ENCODE assay signal across 14 mouse cellular contexts in genomic region chr2:121439746-121440145, GRCm38 (mm10). TPM values are rescaled to one million over a fixed set of nuclear protein-coding genes. Genes with fewer than 3 reads are reported as not detected.
"Had no signal": no experiment of that assay in that cellular context is flagged by ENCODE, and none has a peak within 500 bp of the region (broad histone marks: within the 10 kb centered on the region; RNA-seq: fewer than 3 reads in every experiment).

No protein-coding gene starts in this region.

- ATAC-seq: hindbrain, postnatal 0 days; liver, embryonic 12.5 days; lung, postnatal 0 days; midbrain, embryonic 13.5 days had no signal

- DNase-seq: left cerebral cortex, postnatal 4 days; lung, postnatal 36 days; right cerebral cortex, adult 18-20 months; thymus, postnatal 4 days had no signal

- H3K27ac ChIP-seq: hindbrain, postnatal 0 days; liver, embryonic 12.5 days; midbrain, embryonic 13.5 days; neural tube, embryonic 15.5 days; stomach, postnatal 0 days had no signal

- H3K4me3 ChIP-seq: liver, embryonic 12.5 days; midbrain, embryonic 13.5 days; neural tube, embryonic 15.5 days had no signal

- H3K9me3 ChIP-seq: liver, embryonic 12.5 days; midbrain, embryonic 13.5 days; neural tube, embryonic 15.5 days had no signal

- H3K4me2 ChIP-seq: liver, embryonic 12.5 days; midbrain, embryonic 13.5 days; neural tube, embryonic 15.5 days had no signal

- H3K9ac ChIP-seq: liver, embryonic 12.5 days; midbrain, embryonic 13.5 days; neural tube, embryonic 15.5 days had no signal

RNA-seq across cellular contexts. Expression of gene Ell3, which starts 4.3 kb away (rescaled TPM):
- total RNA-seq: layer of hippocampus, adult 8-10 months; layer of hippocampus, postnatal 14 days; left cerebral cortex, adult 18-20 months; left cerebral cortex, postnatal 10 days; left cerebral cortex, postnatal 4 days had no signal

RNA-seq across cellular contexts. Expression of gene Serinc4, which starts 16.8 kb away (rescaled TPM):
- polyA plus RNA-seq: liver, embryonic 12.5 days had no signal
